In genomic region chr6:148315106-148315505, GRCm38 (mm10) we compare ENCODE assay signal across 19 mouse cellular contexts.
DNase-seq lines count a peak whose midpoint lies in the region; ATAC-seq lines count a peak whose summit lies in the region.
"Had no signal": no experiment of that assay in that cellular context is flagged by ENCODE, and none has a peak within 500 bp of the region (broad histone marks: within the 10 kb centered on the region; RNA-seq: fewer than 3 reads in every experiment).

No protein-coding gene starts in this region.

- no peak overlapping the region for H3K4me2 ChIP-seq in embryonic facial prominence, embryonic 14.5 days (ENCODE audit: low read depth, low read length)
- H3K4me2 ChIP-seq: embryonic facial prominence, embryonic 13.5 days; forebrain, embryonic 12.5 days had no signal

- no peaks in the 10 kb centered on the region for H3K36me3 ChIP-seq in embryonic facial prominence, embryonic 14.5 days (ENCODE audit: control insufficient read depth, insufficient read depth, low read length)
- no peaks in the 10 kb centered on the region for H3K36me3 ChIP-seq in embryonic facial prominence, embryonic 10.5 days (replicated peaks)
- H3K36me3 ChIP-seq: embryonic facial prominence, embryonic 13.5 days; forebrain, embryonic 10.5 days; forebrain, embryonic 12.5 days had no signal

- no peak overlapping the region for H3K4me3 ChIP-seq in embryonic facial prominence, embryonic 14.5 days (ENCODE audit: low read depth, low read length)
- H3K4me3 ChIP-seq in embryonic facial prominence, embryonic 10.5 days: no peak overlapping the region
- H3K4me3 ChIP-seq: embryonic facial prominence, embryonic 13.5 days; forebrain, embryonic 10.5 days; forebrain, embryonic 12.5 days had no signal

- ATAC-seq in embryonic facial prominence, embryonic 14.5 days (ENCODE audit: low read depth): no peak
- ATAC-seq in CD4-positive, CD25-positive, alpha-beta regulatory T cell, adult 4 months: no peak
- ATAC-seq: forebrain, embryonic 14.5 days; forebrain, embryonic 16.5 days had no signal

- H3K9ac ChIP-seq in embryonic facial prominence, embryonic 14.5 days (ENCODE audit: low read depth, low read length): no peak overlapping the region
- H3K9ac ChIP-seq: embryonic facial prominence, embryonic 13.5 days; forebrain, embryonic 12.5 days had no signal

- DNase-seq in embryonic facial prominence, embryonic 14.5 days (ENCODE audit: low spot score): peak; percentile 18
- no peak for DNase-seq in embryonic facial prominence, embryonic 10.5 days (ENCODE audit: low spot score)
- peak; percentile 35 for DNase-seq in Muller cell, postnatal 12 days (ENCODE audit: inconsistent ontology term)
- DNase-seq in fat pad, adult 2 months (ENCODE audit: extremely low read depth, low read depth, low spot score): peak; percentile 80
- DNase-seq in right cerebral cortex, postnatal 4 days: no peak
- DNase-seq: adrenal gland, postnatal 10 days; adrenal gland, postnatal 25 days; B cell, adult 2 months; cerebellum, adult 11-12 months; cerebellum, adult 2 months; cerebellum, adult 9-10 months; cerebellum, postnatal 10 days; cerebellum, postnatal 25 days had no signal

- H3K27me3 ChIP-seq in embryonic facial prominence, embryonic 14.5 days (replicated peaks; ENCODE audit: control insufficient read depth, insufficient read depth, low read length): no peaks in the 10 kb centered on the region
- H3K27me3 ChIP-seq in embryonic facial prominence, embryonic 10.5 days (replicated peaks; ENCODE audit: low read depth, poor library complexity, severe bottlenecking): no peaks in the 10 kb centered on the region
- H3K27me3 ChIP-seq: embryonic facial prominence, embryonic 13.5 days; forebrain, embryonic 12.5 days had no signal

- peaks cover 12% of the 10 kb centered on the region; the same call in 1 of the 2 replicates for H3K4me1 ChIP-seq in embryonic facial prominence, embryonic 14.5 days (ENCODE audit: control insufficient read depth, insufficient read depth, low read length)
- H3K4me1 ChIP-seq in embryonic facial prominence, embryonic 10.5 days: no peaks in the 10 kb centered on the region

- no peaks in the 10 kb centered on the region for H3K9me3 ChIP-seq in embryonic facial prominence, embryonic 14.5 days (ENCODE audit: control insufficient read depth, low read length)
- no peaks in the 10 kb centered on the region for H3K9me3 ChIP-seq in embryonic facial prominence, embryonic 10.5 days
- H3K9me3 ChIP-seq: embryonic facial prominence, embryonic 13.5 days; forebrain, embryonic 10.5 days; forebrain, embryonic 12.5 days had no signal

- H3K27ac ChIP-seq in embryonic facial prominence, embryonic 14.5 days (replicated peaks; ENCODE audit: low read depth, low read length): no peak overlapping the region
- H3K27ac ChIP-seq in embryonic facial prominence, embryonic 10.5 days (replicated peaks): no peak overlapping the region
- H3K27ac ChIP-seq: embryonic facial prominence, embryonic 13.5 days; forebrain, embryonic 10.5 days; forebrain, embryonic 12.5 days had no signal

Comparison
In these comparisons a context has a peak if more than half of its experiments do, and no peak if none do; other contexts are left out.
1. DNase-seq: peak in embryonic facial prominence, embryonic 14.5 days (single experiment), Muller cell, postnatal 12 days (single experiment) and fat pad, adult 2 months (single experiment); none in embryonic facial prominence, embryonic 10.5 days (single experiment) and right cerebral cortex, postnatal 4 days (single experiment).